Comparison of ENCODE assay signal across 10 mouse cellular contexts in the genomic region with DNA sequence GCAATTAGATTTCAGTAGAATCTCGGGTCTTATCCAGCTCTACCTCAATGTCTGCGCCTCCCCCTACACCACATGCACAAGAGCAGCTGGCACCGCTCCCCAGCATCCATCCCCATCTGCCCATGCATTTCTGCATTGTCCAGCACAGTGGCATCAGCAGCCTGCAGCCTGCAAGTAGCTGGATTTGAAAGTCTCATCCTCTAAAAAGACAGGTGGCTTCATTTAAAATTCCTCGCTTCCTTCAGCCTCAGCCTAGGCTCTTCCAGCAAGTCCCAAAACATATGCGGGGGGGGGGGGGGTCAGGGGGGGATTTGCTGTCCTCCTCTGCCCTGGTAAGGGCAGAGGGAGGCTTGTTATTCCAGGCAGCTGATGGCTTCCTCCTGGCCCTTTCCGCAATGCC.
A peak's percentile ranks its signal among the peaks of the same experiment; 100 is the strongest.
DNase-seq lines count a peak whose midpoint lies in the region; ATAC-seq and TF ChIP-seq lines count a peak whose summit lies in the region.
"Had no signal": no experiment of that assay in that cellular context is flagged by ENCODE, and none has a peak within 500 bp of the region (broad histone marks: within the 10 kb centered on the region; RNA-seq: fewer than 3 reads in every experiment).

No protein-coding gene starts in this region.

- no peaks in the 10 kb centered on the region for H3K9me3 ChIP-seq in hindbrain, postnatal 0 days (ENCODE audit: low read length)
- H3K9me3 ChIP-seq in neural tube, embryonic 14.5 days (ENCODE audit: control insufficient read depth, low read length): no peaks in the 10 kb centered on the region
- H3K9me3 ChIP-seq: embryonic facial prominence, embryonic 13.5 days had no signal

- H3K9ac ChIP-seq in hindbrain, postnatal 0 days (replicated peaks; ENCODE audit: low read length): no peak overlapping the region
- H3K9ac ChIP-seq in neural tube, embryonic 14.5 days (replicated peaks; ENCODE audit: low read depth, low read length): no peak overlapping the region
- H3K9ac ChIP-seq: embryonic facial prominence, embryonic 13.5 days had no signal

- DNase-seq in heart, adult 11 months: peak; percentile 45
- DNase-seq in heart, postnatal 4 days: no peak
- peak; percentile 21 for DNase-seq in embryo, embryonic 9.5 days (ENCODE audit: extremely low spot score)
- DNase-seq in hindbrain, postnatal 0 days (ENCODE audit: low spot score): peak; percentile 67
- no peak for DNase-seq in spleen, adult 18-20 months
- DNase-seq in urinary bladder, postnatal 10 days (ENCODE audit: low spot score): no peak
- no peak for DNase-seq in urinary bladder, postnatal 36 days (ENCODE audit: low spot score in 2 of 2)

- peak; percentile 75 for ATAC-seq in hindbrain, postnatal 0 days
- ATAC-seq in neural tube, embryonic 14.5 days (ENCODE audit: low read depth): peak; percentile 60; the same call in 1 of the 2 replicates

- no peak for TF ChIP-seq CTCF in hindbrain, postnatal 0 days (IDR thresholded peaks at IDR 0.05; ENCODE audit: low read depth)

- no peak overlapping the region for H3K4me3 ChIP-seq in hindbrain, postnatal 0 days (ENCODE audit: low read length)
- H3K4me3 ChIP-seq in neural tube, embryonic 14.5 days (ENCODE audit: low read depth, low read length): no peak overlapping the region
- H3K4me3 ChIP-seq: embryonic facial prominence, embryonic 13.5 days had no signal

- H3K4me1 ChIP-seq in hindbrain, postnatal 0 days (ENCODE audit: insufficient read depth, low read length): peaks cover 7% of the 10 kb centered on the region; the same call in 1 of the 2 replicates
- 0 out of 2 replicates have a peak, but pooled peaks cover 5% of the 10 kb centered on the region for H3K4me1 ChIP-seq in neural tube, embryonic 14.5 days (ENCODE audit: control insufficient read depth, insufficient read depth, low read length)

- peak overlapping the region; percentile 16; the same call in 1 of the 2 replicates for H3K27ac ChIP-seq in hindbrain, postnatal 0 days
- H3K27ac ChIP-seq in neural tube, embryonic 14.5 days (ENCODE audit: low read depth, low read length): no peak overlapping the region
- H3K27ac ChIP-seq: embryonic facial prominence, embryonic 13.5 days had no signal

- H3K4me2 ChIP-seq in hindbrain, postnatal 0 days (ENCODE audit: low read depth, low read length): no peak overlapping the region
- H3K4me2 ChIP-seq in neural tube, embryonic 14.5 days (ENCODE audit: low read depth, low read length): no peak overlapping the region
- H3K4me2 ChIP-seq: embryonic facial prominence, embryonic 13.5 days had no signal

- H3K27me3 ChIP-seq in hindbrain, postnatal 0 days (ENCODE audit: insufficient read depth, low read length): no peaks in the 10 kb centered on the region
- H3K27me3 ChIP-seq in neural tube, embryonic 14.5 days (ENCODE audit: control insufficient read depth, insufficient read depth, low read length): no peaks in the 10 kb centered on the region
- H3K27me3 ChIP-seq: CH12.LX; embryonic facial prominence, embryonic 13.5 days had no signal

- H3K36me3 ChIP-seq in hindbrain, postnatal 0 days (ENCODE audit: insufficient read depth, low read length): no peaks in the 10 kb centered on the region
- no peaks in the 10 kb centered on the region for H3K36me3 ChIP-seq in neural tube, embryonic 14.5 days (ENCODE audit: control insufficient read depth, insufficient read depth, low read length)
- H3K36me3 ChIP-seq: embryonic facial prominence, embryonic 13.5 days had no signal

- 32% methylated on average over 6 of the region's 6 CpGs for WGBS in hindbrain, postnatal 0 days
- 61% methylated on average over 6 of the region's 6 CpGs for WGBS in neural tube, embryonic 14.5 days

Comparison
In these comparisons a context has a peak if more than half of its experiments do, and no peak if none do; other contexts are left out.
1. DNase-seq: peak in heart, adult 11 months (single experiment), embryo, embryonic 9.5 days (single experiment) and hindbrain, postnatal 0 days (single experiment); none in heart, postnatal 4 days (single experiment), spleen, adult 18-20 months (0 of 2), urinary bladder, postnatal 10 days (single experiment) and urinary bladder, postnatal 36 days (0 of 2).